Mouse (Mus musculus): ENCODE measurements around the gene Zfp526. TPM values are rescaled to one million over a fixed set of nuclear protein-coding genes. Genes with fewer than 3 reads are reported as not detected.

The Zfp526 gene
- polyA plus RNA-seq, 1 experiment from 2014 or later = 1.2 TPM

GRCm38 (mm10) chr7:25271651-25272444, 50.6 kb downstream of the Zfp526 start:
- TF ChIP-seq CTCF (IDR thresholded peaks at IDR 0.05; ENCODE audit: low read depth) = no peak
- no peak for TF ChIP-seq EP300 (IDR thresholded peaks at IDR 0.05; ENCODE audit: low read depth)
- DNase-seq (peak; percentile 15), ATAC-seq (no peak)
- no peak overlapping the region for H3K4me2 ChIP-seq (ENCODE audit: low read depth, low read length)
- no peaks in the 10 kb centered on the region for H3K27me3 ChIP-seq (ENCODE audit: insufficient read depth, low read length)
- no peak overlapping the region for H3K27ac ChIP-seq (ENCODE audit: low read depth)
- no peak overlapping the region for H3K9ac ChIP-seq (replicated peaks)
- no peak overlapping the region for H3K4me3 ChIP-seq (ENCODE audit: low read depth, low read length)
- H3K9me3 ChIP-seq (ENCODE audit: low read length) = no peaks in the 10 kb centered on the region
- WGBS (ENCODE audit: insufficient replicate concordance) = 95% methylated on average over 28 of the region's 30 CpGs
- H3K36me3 ChIP-seq (replicated peaks; ENCODE audit: insufficient read depth, low read length) = peaks cover 20% of the 10 kb centered on the region
- H3K4me1 ChIP-seq (ENCODE audit: insufficient read depth) = peaks cover 48% of the 10 kb centered on the region

DNA sequence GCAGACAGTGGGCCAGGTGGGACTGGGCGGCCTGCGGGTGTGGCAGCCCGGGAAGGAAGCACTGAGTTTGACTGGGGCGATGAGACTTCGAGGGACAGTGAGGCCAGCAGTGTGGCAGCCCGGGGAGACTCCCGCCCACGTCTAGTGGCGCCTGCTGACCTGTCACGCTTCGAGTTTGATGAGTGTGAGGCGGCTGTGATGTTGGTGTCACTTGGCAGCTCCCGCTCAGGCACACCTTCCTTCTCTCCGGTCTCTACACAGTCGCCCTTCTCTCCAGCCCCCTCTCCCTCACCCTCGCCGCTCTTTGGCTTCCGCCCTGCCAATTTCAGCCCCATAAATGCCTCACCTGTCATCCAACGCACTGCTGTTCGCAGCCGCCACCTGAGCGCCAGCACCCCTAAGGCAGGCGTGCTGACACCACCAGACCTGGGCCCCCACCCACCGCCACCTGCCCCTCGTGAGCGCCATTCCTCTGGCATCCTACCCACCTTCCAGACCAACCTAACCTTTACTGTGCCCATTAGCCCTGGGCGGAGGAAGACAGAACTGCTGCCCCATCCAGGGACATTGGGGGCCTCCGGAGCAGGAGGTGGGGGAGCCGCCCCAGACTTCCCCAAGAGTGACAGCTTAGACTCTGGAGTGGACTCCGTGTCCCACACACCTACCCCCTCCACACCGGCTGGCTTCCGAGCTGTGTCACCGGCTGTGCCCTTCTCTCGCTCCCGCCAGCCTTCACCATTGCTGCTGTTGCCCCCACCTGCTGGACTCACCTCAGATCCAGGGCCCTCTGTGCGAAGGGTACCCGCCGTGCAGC, 51.4 kb downstream of the Zfp526 start:
- 92% methylated on average over 36 of the region's 38 CpGs for WGBS (ENCODE audit: insufficient replicate concordance)
- no peak overlapping the region for H3K4me3 ChIP-seq (ENCODE audit: low read depth, low read length)
- no peak for ATAC-seq

DNA sequence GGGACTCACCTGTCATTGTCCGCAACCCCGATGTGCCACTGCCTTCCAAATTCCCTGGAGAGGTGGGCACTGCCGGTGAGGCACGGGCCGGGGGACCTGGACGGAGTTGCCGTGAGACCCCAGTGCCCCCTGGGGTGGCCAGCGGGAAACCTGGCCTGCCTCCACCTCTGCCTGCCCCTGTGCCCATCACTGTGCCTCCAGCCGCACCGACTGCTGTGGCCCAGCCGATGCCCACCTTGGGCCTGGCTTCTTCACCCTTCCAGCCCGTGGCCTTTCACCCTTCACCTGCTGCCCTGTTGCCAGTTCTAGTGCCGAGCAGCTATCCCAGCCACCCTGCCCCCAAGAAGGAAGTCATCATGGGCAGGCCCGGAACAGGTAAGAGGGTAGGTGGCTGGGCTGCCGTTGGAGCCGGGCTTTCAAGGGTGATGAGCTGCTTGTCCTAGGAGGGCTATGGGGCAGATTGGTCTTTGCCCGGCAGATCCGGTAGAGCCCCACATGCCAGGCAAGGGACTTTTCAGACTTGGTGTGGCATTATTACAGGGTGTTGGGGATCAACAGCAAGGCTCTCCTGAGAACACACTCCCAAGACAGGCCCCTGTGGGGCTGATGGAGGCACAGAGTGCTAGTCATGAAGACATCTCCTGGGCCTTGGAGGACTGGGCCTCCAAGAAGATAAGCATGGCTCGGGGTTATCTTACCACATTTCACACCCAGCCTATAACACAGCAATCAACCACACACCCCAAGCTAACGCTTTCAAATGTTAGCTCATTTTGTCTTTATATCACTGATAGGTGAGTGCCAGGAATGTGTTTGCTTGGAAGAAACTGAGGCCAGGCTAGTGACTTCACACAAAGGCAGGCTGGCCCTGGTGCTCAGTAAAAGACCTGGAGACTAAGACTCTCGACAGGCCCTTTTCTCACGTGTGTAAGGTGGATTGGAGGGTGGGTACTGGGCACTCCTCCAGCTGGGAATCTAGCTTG, 52.3 kb downstream of the Zfp526 start:
- Histone ChIP-seq H3K36me3 (replicated peaks; ENCODE audit: insufficient read depth, low read length) (peaks cover 20% of the 10 kb centered on the region), H3K4me1 (ENCODE audit: insufficient read depth) (peaks cover 57% of the 10 kb centered on the region), H3K27ac (ENCODE audit: low read depth) (peak overlapping the region; percentile 52), H3K9me3 (ENCODE audit: low read length) (no peaks in the 10 kb centered on the region), H3K4me3 (ENCODE audit: low read depth, low read length) (no peak overlapping the region), H3K9ac (replicated peaks) (peak overlapping the region; percentile 36), H3K4me2 (ENCODE audit: low read depth, low read length) (peak overlapping the region; percentile 26), H3K27me3 (ENCODE audit: insufficient read depth, low read length) (no peaks in the 10 kb centered on the region)
- TF ChIP-seq EP300 (IDR thresholded peaks at IDR 0.05; ENCODE audit: low read depth) = peak; percentile 70
- TF ChIP-seq CTCF (IDR thresholded peaks at IDR 0.05; ENCODE audit: low read depth) = no peak
- 75% methylated on average over 22 of the region's 22 CpGs for WGBS (ENCODE audit: insufficient replicate concordance)
- ATAC-seq (peak; percentile 40), DNase-seq (peak; percentile 26)

More for the DNA sequence above, 51.4 kb downstream of the Zfp526 start:
- Histone ChIP-seq H3K27me3 (ENCODE audit: insufficient read depth, low read length) (no peaks in the 10 kb centered on the region), H3K36me3 (replicated peaks; ENCODE audit: insufficient read depth, low read length) (peaks cover 20% of the 10 kb centered on the region), H3K4me1 (ENCODE audit: insufficient read depth) (peaks cover 49% of the 10 kb centered on the region), H3K9ac (replicated peaks) (no peak overlapping the region), H3K4me2 (ENCODE audit: low read depth, low read length) (peak overlapping the region; percentile 26; the same call in 1 of the 2 replicates), H3K9me3 (ENCODE audit: low read length) (no peaks in the 10 kb centered on the region), H3K27ac (ENCODE audit: low read depth) (no peak overlapping the region)
- DNase-seq = no peak
- TF ChIP-seq CTCF (IDR thresholded peaks at IDR 0.05; ENCODE audit: low read depth) = no peak
- no peak for TF ChIP-seq EP300 (IDR thresholded peaks at IDR 0.05; ENCODE audit: low read depth)

DNA sequence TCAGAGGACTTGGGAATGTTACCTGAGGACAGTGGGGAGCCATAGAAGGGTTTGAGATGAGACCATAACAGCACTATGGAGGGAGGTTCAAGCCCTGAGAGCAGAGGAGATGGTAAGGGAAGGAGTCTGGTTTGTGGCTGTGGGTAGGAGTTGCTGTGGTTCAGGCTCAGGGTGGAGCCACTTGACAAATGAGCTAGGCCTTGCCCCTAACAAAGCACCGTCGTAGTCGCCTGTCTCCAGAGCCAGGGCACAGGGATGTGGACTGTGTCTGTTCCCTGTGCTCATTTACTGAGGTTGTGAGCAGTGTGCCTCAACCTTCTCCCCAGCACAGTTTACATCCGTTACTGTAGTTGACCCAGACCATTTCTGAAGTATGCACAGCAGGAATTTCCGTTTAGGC, 53.3 kb downstream of the Zfp526 start:
- Histone ChIP-seq H3K4me3 (ENCODE audit: low read depth, low read length) (no peak overlapping the region), H3K9ac (replicated peaks) (peak overlapping the region; percentile 36), H3K27me3 (ENCODE audit: insufficient read depth, low read length) (no peaks in the 10 kb centered on the region), H3K9me3 (ENCODE audit: low read length) (no peaks in the 10 kb centered on the region), H3K36me3 (replicated peaks; ENCODE audit: insufficient read depth, low read length) (peaks cover 20% of the 10 kb centered on the region), H3K27ac (ENCODE audit: low read depth) (peak overlapping the region; percentile 52), H3K4me2 (ENCODE audit: low read depth, low read length) (peak overlapping the region; percentile 41), H3K4me1 (ENCODE audit: insufficient read depth) (peaks cover 52% of the 10 kb centered on the region)
- 51% methylated on average over 5 of the region's 5 CpGs for WGBS (ENCODE audit: insufficient replicate concordance)
- TF ChIP-seq CTCF (IDR thresholded peaks at IDR 0.05; ENCODE audit: low read depth) (no peak), EP300 (IDR thresholded peaks at IDR 0.05; ENCODE audit: low read depth) (no peak)
- DNase-seq (peak; percentile 21), ATAC-seq (no peak)

- Histone ChIP-seq H3K27me3 (ENCODE audit: insufficient read depth, low read length) (no peaks in the 10 kb centered on the region), H3K9ac (replicated peaks) (peak overlapping the region; percentile 36), H3K36me3 (replicated peaks; ENCODE audit: insufficient read depth, low read length) (peaks cover 20% of the 10 kb centered on the region), H3K4me1 (ENCODE audit: insufficient read depth) (peaks cover 52% of the 10 kb centered on the region), H3K9me3 (ENCODE audit: low read length) (no peaks in the 10 kb centered on the region), H3K4me3 (ENCODE audit: low read depth, low read length) (no peak overlapping the region), H3K27ac (ENCODE audit: low read depth) (peak overlapping the region; percentile 52; the same call in 1 of the 2 replicates), H3K4me2 (ENCODE audit: low read depth, low read length) (peak overlapping the region; percentile 41)
- ATAC-seq (no peak), DNase-seq (no peak)
- WGBS (ENCODE audit: insufficient replicate concordance) = 88% methylated on average over 3 of the region's 3 CpGs
- no peak for TF ChIP-seq CTCF (IDR thresholded peaks at IDR 0.05; ENCODE audit: low read depth)
- TF ChIP-seq EP300 (IDR thresholded peaks at IDR 0.05; ENCODE audit: low read depth) = no peak
Observed at GRCm38 (mm10) chr7:25274996-25275395, 53.8 kb downstream of the Zfp526 start.

Measured in liver, postnatal 0 days (tissue).